Mouse (Mus musculus) natural killer cell, adult 2 months (primary cell): ENCODE data around the gene Pi4ka.

Source experiments
- DNase-seq, 2 experiments: peaks; one replicate each; pipeline ENCODE4 v3.0.0; 2022; ENCODE audit warnings: low spot score in 2 of 2

Pi4ka gene

DNA sequence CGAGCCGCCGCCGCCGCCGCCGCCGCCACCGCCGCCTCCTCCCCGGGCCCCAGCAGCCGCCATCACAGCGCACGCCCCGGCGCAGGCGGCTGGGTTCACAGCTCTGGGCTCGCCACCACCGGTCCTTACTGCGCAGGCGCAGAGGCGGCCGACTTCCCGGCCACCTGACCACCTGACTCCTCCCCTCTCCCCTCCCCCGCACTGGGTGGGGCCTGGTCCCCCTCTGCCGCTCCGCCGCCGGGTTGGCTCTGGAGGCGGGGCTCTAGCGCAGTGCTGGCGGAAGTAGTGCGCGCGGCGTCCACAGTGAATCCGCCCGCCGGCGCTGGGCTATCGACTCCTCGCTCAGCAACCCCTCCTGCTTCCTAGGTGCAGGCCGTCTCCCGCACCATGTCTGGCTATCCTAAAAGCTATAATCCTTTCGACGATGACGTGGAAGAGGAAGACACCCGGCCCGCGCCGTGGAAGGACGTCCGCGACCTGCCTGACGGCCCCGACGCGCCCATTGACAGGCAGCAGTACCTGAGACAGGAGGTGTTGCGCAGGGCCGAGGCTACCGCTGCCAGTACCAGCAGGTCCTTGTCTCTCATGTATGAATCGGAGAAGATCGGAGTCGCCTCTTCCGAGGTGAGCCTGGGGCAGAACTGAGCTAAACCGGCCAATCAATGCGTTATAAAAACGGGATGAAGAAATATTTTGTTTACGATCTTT is at the start of gene Pi4ka, which contains the start of gene Snap29:
Gene Pi4ka (minus strand): TSS at position 579 of the 708 bp plus-strand sequence.
Gene Snap29 (plus strand): TSS at position 251 of the 708 bp plus-strand sequence.
- DNase-seq: peak; percentile 100

GRCm38 (mm10) chr16:17452373-17452715 is 46.2 kb upstream of the Pi4ka start:
- DNase-seq: no peak

- peak; percentile 97 for DNase-seq
Observed at GRCm38 (mm10) chr16:17451541-17452372, 45.6 kb upstream of the Pi4ka start, which contains the start of gene Crkl. Crkl (plus strand) TSS chr16:17451987.

- DNase-seq: no peak
Observed at GRCm38 (mm10) chr16:17432576-17432975, 26.5 kb upstream of the Pi4ka start.

DNA sequence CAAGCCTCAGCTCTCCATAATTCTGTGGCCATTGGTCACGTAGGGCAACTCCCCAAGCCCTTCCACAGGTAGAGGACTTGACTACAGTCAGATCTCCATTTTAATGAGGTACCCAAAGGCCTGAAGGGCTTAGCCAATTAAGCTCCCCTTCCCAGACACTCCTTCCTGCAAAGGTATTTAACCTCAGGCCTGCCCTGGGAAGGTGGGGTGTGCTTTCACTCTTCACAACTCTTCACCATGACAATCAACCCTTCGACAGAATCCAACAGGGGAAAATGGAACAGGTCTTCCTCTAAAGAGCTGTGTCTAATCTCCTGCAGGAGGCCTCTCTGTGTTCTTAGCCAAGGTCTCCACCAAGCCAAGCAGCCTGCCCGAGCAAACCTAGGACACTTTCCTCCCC is 16.9 kb upstream of the Pi4ka start:
- DNase-seq: no peak

DNA sequence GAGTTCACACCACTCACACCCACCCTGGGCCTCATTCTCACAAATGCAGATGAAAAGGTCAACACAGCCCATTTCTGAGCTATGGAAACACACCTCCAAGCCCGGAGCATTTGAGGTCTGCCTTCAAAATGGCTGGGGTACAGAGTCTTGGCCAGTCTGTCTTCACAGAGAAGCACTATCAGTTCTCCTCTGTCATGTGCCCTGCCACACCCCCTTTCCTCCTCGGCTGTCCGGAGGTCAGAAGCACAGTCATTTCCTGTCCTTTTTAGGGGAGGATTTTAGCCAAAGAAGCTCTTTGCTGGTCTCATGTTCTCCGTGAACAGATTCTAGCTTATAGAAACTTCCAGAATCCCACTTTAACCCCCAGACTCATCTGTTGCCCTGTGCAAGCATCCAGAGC is 4.1 kb upstream of the Pi4ka start:
- DNase-seq: no peak

GRCm38 (mm10) chr16:17409046-17409445 is 2.9 kb upstream of the Pi4ka start:
- DNase-seq: peak in 1 of 2 experiments; percentile 41

DNA sequence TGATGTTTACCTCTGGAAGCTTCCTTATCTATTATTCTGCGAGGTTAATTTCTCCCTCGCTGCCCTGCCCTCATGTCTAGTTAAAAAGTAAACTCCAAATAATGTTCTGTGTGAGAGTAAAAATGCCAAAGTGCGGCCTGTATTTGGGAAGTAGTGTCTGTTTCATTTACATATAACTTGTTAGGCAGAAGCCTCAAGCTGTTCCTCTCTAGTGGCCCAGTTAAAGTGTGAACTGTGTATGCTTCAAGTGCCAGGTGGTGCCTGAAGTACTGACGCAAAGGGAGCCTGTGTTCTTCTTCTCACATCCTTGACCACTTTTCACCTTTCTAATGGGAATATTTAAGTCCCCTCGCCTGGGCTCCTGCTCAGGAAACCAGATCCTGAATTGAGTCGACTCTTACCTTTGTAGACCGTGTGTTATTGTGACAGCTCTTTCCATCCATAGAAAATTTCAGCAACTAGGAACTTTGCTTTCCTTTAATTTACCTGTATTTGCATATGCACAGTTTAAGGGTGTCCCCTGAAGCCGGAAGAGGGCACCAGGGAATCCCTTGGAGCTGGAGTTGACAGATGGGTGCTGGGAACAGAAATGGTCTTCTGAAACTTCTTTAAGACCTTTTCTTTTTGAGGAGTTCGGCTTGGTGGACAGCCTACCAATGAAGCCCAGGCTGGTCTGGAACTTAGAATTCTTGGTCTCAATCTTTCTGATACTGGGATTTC is 558 bp upstream of the Pi4ka start:
- peak; percentile 5 to 17 for DNase-seq

DNA sequence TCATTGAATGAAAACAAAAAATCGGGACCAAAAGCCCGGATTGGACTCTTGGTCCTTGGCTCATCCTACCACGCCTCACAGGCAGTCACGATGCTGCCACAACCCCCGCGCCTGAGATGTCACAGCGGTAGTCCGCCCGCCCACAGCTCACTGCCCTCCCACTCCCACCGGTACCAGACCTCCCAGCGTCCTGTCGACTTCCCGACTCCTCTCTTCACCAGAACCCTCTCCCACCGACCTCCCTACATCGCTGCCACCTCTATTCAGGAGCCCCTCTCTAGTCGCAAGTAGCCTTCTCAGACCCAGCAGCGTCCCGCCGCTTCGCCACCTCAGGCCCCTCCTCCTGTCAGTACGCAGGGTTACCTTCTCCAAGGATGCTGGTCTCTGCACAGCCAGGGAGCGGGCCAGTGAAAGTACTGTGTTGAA is 830 bp downstream of the Pi4ka start:
- no peak for DNase-seq

DNA sequence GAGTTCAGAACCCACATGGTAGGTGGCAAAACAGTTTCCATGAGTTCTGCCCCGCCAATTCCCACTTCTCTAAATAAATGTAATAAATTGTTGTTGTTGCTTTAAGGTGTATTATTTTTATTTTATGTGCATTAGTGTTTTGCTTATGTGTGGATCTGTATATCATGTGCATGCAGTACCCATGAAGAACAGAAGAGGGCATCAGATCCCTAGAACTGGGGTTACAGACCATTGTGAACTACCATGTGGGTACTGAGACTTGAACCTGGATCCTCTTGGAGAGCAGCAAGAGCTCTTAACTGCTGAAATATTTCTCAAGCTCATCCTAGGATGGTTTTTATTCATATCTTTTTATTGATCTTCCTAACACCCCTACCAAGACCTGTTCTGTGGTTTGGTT is 3.3 kb downstream of the Pi4ka start:
- DNase-seq: peak; percentile 45 to 69

DNA sequence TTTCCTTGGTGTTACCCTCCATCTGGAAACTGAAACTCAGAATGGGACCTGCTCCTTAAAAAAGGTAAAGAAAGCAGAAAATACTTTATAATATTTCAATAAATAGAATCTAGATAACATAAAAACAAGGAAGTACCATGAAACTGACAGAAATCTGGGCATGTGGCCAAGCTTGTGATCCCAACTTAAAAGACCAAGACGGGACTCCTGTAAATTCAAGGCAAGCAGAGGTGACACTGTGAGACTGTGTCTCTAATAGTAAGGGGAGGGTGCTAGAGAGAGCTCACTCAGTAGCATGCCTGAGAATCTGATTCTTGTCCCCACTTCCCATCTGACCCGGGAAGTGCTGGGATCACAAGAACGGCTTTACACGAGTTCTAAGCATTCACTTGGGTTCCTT is 13.3 kb downstream of the Pi4ka start:
- DNase-seq: no peak

DNA sequence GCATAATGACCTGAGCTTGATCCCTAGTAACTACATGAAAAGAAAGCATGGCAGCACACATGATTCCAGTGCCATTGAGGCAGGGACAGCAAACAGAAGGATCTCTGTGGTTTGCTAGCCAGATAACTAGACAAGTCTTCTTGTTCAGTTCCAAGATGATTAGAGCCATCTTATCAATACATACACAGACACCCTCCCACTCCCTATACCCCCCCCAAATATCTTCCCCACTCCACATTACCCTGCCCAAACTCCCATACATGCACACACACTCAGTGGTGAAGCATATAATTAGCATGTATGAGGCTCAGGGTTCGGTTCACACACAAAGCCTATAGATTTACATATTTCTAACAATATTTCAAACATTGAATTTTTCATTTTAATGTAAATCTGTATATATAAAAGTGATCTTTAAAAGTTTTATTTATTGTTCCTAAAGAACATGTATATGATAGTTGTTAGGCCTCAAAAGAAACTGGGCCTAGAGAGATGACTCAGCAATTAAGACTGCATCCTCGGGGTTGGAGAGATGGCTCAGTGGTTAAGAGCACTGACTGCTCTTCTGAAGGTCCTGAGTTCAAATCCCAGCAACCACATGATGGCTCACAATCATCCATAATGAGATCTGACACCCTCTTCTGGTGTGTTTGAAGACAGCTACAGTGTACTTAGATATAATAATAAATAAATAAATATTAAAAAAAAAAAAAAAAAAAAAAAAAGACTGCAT is 22.4 kb downstream of the Pi4ka start:
- DNase-seq: no peak

DNA sequence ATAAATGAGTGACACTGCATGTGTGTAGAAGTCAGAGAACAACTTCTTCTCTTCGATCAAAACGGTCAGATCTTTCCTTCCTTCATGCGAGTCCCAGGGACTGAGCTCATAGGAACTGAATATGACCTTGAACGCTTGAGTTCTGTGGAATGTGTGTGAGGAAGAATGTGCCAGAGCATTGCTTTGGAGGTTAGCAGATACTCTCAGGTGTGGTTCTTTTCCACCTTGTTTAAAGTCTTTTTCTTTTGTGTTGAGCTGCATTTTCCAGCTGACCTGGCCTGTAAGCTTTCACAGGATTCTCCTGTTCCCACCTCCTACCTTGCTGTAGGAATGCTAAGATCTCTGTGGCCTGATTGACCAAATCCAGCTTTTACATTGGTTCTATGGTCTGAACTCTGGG is 23.8 kb downstream of the Pi4ka start:
- no peak for DNase-seq

DNA sequence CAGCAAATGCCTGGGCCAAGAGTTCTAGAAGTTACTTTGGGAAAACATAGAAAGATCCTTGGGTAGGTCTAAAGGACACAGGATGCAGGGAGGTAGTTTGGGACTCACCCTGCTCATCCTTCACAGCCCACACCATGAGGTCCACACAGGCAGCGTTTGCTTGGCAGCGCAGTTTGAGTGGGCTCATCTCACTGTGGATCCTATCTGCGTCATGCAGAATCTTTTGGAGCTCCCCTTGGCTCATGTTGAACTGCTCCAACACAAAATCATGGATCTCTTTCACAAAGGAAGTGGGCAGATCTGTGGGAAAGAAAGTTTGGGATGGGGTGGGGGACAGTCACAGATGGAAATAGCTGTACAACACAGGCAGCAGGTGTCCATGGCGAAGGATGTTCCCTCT is 47.3 kb downstream of the Pi4ka start:
- no peak for DNase-seq

DNA sequence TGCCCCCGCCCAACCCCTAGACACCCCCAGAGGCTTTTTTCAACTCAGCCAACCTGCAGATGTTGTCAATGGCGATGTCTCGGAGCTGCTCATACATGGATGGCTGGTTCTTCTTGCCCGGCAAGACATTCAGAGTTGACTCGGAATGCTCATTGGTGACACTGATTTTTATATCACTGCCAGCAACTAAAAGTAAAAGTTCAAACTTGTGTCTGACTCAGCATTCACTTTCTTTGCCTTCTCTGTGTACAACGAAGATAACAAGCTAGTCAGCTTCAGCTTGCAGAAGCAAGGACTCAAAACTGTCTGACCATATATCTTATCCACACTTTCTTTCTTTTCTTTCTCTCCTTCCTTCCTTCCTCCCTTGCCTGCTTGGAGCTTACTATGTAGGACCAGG is 50.1 kb downstream of the Pi4ka start:
- DNase-seq: no peak

GRCm38 (mm10) chr16:17346766-17347165 is 59.3 kb downstream of the Pi4ka start:
- DNase-seq: no peak

- DNase-seq: no peak
Observed at GRCm38 (mm10) chr16:17345813-17346155, 60.3 kb downstream of the Pi4ka start.

GRCm38 (mm10) chr16:17345141-17345812 is 60.8 kb downstream of the Pi4ka start:
- DNase-seq: no peak

DNA sequence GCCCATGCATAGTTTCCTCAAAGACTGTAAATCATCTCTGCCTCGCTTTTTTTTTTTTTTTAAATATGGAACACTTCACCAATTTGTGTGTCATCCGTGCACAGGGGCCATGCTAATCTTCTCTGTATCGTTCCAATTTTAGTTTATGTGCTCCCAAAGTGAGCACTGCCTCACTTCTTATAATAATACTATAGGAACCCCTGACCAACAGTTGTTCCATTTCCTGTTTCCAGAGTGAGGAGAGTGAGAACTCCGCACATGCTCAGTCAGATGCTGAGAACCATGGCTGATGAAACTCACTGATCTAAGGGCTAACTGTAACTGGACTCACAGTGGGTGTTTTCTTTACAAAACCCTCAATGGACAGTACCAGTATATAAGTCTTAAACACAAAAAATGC is 64.3 kb downstream of the Pi4ka start:
- DNase-seq: no peak

DNA sequence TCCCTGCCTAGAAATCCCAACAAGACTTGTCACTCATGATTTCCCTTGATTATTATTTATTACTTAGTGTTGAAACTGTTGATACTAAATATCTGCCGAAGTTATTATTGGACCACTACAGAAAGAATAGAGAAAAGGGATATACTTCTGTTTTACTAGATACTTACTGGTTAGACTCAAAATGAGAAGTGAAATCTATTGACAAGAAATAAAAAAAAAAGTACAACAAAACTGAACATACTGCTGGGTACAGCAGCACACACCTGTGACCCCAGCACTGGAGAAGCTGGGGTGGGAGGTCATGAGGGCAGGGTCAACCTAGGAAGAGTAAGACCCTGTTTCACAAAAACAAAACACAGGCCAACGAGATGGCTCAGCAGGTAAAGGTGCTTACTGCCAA is 65.4 kb downstream of the Pi4ka start:
- DNase-seq: no peak

DNA sequence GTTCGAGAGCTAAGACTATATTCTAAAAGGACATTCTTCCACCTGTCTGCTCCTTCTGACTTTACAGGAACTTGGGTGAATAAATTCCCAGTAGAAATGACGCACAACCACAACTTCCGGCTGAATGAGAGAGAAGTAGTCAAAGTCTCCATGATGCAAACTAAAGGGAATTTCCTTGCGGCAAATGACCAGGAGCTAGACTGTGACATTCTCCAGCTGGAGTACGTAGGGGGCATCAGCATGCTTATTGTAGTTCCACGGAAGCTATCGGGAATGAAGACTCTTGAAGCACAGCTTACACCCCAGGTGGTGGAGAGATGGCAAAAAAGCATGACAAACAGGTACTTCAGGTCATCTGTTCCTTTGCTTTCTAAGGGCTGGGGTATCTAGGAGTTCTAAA is 66.4 kb downstream of the Pi4ka start:
- DNase-seq: no peak
